Mouse (Mus musculus): ENCODE results near the gene Bco1. TPM values are rescaled to one million over a fixed set of nuclear protein-coding genes. Genes with fewer than 3 reads are reported as not detected.

The Bco1 gene
- total RNA-seq, 4 experiments from 2014 or later = not detected

GRCm38 (mm10) chr8:117089802-117090201 lies 5.9 kb upstream of the Bco1 start:
- no peak for DNase-seq (ENCODE audit: low spot score in 2 of 2)

GRCm38 (mm10) chr8:117094053-117094452 lies 1.6 kb upstream of the Bco1 start:
- DNase-seq (ENCODE audit: low spot score in 2 of 2) = no peak

GRCm38 (mm10) chr8:117097051-117097563 lies 1.5 kb downstream of the Bco1 start:
- DNase-seq (ENCODE audit: low spot score in 2 of 2) = no peak

- no peak for DNase-seq (ENCODE audit: low spot score in 2 of 2)
Measured at GRCm38 (mm10) chr8:117097564-117098191, 2.0 kb downstream of the Bco1 start.

- DNase-seq (ENCODE audit: low spot score in 2 of 2) = peak; percentile 22 to 38
Measured at GRCm38 (mm10) chr8:117107533-117107932, 11.9 kb downstream of the Bco1 start.

GRCm38 (mm10) chr8:117109018-117109711 lies 13.5 kb downstream of the Bco1 start:
- DNase-seq (ENCODE audit: low spot score in 2 of 2) = no peak

GRCm38 (mm10) chr8:117109801-117110390 lies 14.2 kb downstream of the Bco1 start:
- peak; percentile 19 to 31 for DNase-seq (ENCODE audit: low spot score in 2 of 2)

GRCm38 (mm10) chr8:117111641-117112040 lies 16.0 kb downstream of the Bco1 start:
- DNase-seq (ENCODE audit: low spot score in 2 of 2) = no peak

- DNase-seq (ENCODE audit: low spot score in 2 of 2) = no peak
Measured at GRCm38 (mm10) chr8:117112261-117112660, 16.6 kb downstream of the Bco1 start.

- no peak for DNase-seq (ENCODE audit: low spot score in 2 of 2)
Measured at GRCm38 (mm10) chr8:117115094-117115493, 19.4 kb downstream of the Bco1 start.

- no peak for DNase-seq (ENCODE audit: low spot score in 2 of 2)
Measured at GRCm38 (mm10) chr8:117115676-117116446, 20.2 kb downstream of the Bco1 start.

GRCm38 (mm10) chr8:117116534-117116933 lies 20.9 kb downstream of the Bco1 start:
- DNase-seq (ENCODE audit: low spot score in 2 of 2) = no peak

- DNase-seq (ENCODE audit: low spot score in 2 of 2) = no peak
Measured at GRCm38 (mm10) chr8:117118409-117118808, 22.8 kb downstream of the Bco1 start.

GRCm38 (mm10) chr8:117121277-117121676 lies 25.6 kb downstream of the Bco1 start:
- DNase-seq (ENCODE audit: low spot score in 2 of 2) = no peak

- DNase-seq (ENCODE audit: low spot score in 2 of 2) = no peak
Measured at GRCm38 (mm10) chr8:117123850-117124633, 28.4 kb downstream of the Bco1 start.

GRCm38 (mm10) chr8:117125854-117126253 lies 30.2 kb downstream of the Bco1 start:
- no peak for DNase-seq (ENCODE audit: low spot score in 2 of 2)

- no peak for DNase-seq (ENCODE audit: low spot score in 2 of 2)
Measured at GRCm38 (mm10) chr8:117126411-117126810, 30.8 kb downstream of the Bco1 start.

- no peak for DNase-seq (ENCODE audit: low spot score in 2 of 2)
Measured at GRCm38 (mm10) chr8:117127063-117127462, 31.4 kb downstream of the Bco1 start.

- DNase-seq (ENCODE audit: low spot score in 2 of 2) = no peak
Measured at GRCm38 (mm10) chr8:117133702-117134101, 38.0 kb downstream of the Bco1 start.

GRCm38 (mm10) chr8:117136351-117136750 lies 40.7 kb downstream of the Bco1 start:
- no peak for DNase-seq (ENCODE audit: low spot score in 2 of 2)

GRCm38 (mm10) chr8:117136763-117137162 lies 41.1 kb downstream of the Bco1 start:
- DNase-seq (ENCODE audit: low spot score in 2 of 2) = no peak
